Mouse (Mus musculus): Measurements from ENCODE around the gene Rhbdd3.
A peak's percentile ranks its signal among the peaks of the same experiment; 100 is the strongest.

Rhbdd3 gene

DNA sequence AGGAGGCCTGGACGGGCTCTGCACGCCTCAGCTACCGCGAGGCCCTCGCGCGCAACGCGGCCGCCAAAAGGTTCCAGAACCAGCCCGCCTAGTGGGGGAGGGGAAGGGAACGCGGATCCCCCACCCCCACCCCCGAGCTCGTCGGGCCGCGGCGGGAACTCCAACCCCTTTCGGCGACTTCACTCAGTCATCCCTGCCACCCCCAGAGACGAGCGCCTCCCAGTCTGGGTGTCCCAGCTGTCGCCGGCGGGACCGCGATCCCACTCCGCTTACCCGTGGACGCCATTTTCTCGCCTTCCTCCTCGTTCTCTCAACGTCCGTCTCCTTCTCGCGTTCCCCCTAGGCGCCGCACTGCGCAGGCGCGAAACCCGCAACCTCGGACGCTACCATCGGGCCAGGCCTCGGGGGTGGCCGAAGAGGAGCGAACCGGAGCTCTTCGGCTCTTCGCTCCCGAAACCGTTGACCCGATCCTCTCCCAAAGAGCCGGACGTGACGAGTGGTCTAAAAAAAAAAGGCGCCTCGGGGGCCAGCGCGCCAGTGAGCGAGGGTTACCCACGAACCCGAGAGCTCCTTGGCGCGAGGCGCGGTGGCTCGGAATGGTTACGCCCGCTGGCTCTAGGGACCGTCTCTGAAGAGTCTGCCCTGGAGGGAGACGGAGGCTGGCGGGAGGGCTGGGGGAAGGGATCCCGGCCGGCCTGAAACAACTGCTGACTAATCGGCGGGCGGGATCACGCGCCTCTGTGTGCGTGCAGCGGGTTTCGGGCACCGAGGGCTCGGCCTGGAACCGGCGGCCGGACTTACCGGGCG, at the start of gene Rhbdd3, which contains the start of gene Ewsr1:
Gene Rhbdd3 (plus strand): TSS at position 191 of the 807 bp plus-strand sequence.
Gene Ewsr1 (minus strand): TSS at position 531 of the 807 bp plus-strand sequence.
- DNase-seq, result peak; percentile 97

DNA sequence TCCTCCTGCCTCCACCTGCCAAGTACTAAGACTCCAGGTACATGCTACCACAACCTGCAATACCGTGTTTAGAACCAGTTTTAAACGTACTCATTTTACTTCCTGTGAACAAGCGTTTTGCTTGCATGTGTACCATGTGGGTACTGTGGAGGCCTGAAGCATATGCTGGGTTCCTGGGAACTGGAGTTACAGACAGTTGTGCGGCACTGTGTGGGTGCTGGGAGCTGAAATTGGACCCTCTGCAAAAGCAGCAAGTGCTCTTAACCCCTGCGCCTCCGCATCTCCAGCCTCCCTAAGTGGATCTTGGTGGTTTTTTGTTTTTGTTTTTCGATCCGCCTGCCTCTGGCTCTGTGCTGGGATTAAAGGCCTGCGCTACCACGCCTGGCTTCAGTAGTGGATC, 47.1 kb upstream of the Rhbdd3 start:
- DNase-seq, result no peak

- no peak for DNase-seq
Observed at GRCm38 (mm10) chr11:5052200-5052854, 46.4 kb upstream of the Rhbdd3 start.

- no peak for DNase-seq
Observed at GRCm38 (mm10) chr11:5054151-5054550, 44.6 kb upstream of the Rhbdd3 start.

- DNase-seq, result peak; percentile 53
Observed at GRCm38 (mm10) chr11:5054874-5055273, 43.9 kb upstream of the Rhbdd3 start.

- DNase-seq, result no peak
Observed at GRCm38 (mm10) chr11:5055945-5056938, 42.5 kb upstream of the Rhbdd3 start.

GRCm38 (mm10) chr11:5057064-5057463, 41.7 kb upstream of the Rhbdd3 start:
- no peak for DNase-seq

- peak; percentile 21 for DNase-seq
Observed at GRCm38 (mm10) chr11:5057541-5057855, 41.2 kb upstream of the Rhbdd3 start.

GRCm38 (mm10) chr11:5057856-5058641, 40.7 kb upstream of the Rhbdd3 start, which contains the start of gene Rasl10a:
Rasl10a (plus strand) TSS chr11:5058128.
- peak; percentile 48 for DNase-seq

GRCm38 (mm10) chr11:5058783-5059182, 39.9 kb upstream of the Rhbdd3 start:
- no peak for DNase-seq

DNA sequence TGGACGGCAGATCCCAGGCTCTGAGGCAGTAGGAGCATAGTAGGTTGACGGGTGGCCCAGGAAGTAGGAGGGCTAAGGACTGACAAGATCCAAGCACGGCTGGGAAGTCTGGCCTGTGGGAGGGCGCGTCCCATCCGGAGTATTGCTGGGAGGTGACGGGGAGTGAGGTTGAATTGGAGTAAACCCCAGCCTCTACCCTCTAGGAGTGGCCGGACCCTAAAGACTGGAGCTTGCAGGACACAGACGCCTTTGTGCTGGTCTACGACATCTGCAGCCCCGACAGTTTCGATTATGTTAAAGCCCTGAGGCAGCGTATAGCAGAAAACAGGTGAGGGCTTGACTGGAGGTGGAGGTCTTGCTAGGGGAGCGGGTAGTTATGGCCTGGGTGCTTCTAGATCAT, 39.5 kb upstream of the Rhbdd3 start:
- no peak for DNase-seq

DNA sequence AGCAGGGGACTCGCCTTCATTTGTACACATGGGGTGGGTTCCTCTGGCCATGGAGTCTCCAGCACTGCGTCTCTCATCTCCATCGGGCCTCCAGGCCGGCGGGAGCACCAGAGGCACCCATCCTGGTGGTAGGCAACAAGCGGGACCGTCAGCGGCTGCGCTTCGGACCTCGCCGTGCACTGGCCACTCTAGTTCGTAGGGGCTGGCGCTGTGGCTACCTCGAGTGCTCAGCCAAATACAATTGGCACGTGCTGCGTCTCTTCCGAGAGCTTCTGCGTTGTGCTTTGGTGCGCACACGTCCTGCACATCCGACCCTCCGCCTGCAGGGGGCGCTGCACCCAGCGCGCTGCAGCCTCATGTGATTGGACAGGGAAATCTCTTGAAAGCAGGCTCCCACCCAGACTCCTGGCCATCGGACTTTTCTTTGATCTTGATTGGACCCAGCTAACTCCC, 39.0 kb upstream of the Rhbdd3 start:
- peak; percentile 29 for DNase-seq

DNA sequence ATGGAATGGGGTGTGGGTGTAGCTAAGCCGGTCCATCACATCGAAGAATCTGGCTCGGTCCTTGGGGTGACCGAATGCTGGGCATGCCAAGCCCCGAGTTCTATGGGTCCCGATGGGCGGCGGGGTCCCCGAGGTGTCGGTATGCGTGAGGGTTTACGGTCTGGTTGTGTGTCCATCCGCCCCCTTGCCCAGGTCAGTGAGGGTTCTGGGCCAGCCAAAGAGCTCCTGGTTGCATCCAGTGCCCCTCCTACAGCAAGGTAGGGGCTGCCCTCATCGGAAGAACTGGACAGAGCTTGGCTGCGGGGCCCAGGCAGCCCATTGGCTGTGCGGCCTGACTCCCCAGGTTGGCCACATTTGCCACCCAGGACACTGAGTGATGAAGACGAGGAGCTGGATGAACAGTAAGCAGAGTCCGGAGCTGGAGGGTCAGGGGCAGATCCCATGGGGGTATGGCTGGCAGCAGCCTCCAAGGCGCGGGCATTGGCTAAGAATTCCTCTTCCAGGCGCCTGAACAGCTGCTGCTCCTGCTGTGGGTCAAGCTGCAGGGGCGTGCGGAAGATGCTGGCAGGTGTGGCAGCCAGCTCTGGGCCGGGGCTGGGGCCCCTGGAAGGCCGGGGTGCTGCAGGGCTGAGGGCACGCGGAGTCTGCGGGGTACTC, 37.8 kb upstream of the Rhbdd3 start:
- DNase-seq, result no peak

DNA sequence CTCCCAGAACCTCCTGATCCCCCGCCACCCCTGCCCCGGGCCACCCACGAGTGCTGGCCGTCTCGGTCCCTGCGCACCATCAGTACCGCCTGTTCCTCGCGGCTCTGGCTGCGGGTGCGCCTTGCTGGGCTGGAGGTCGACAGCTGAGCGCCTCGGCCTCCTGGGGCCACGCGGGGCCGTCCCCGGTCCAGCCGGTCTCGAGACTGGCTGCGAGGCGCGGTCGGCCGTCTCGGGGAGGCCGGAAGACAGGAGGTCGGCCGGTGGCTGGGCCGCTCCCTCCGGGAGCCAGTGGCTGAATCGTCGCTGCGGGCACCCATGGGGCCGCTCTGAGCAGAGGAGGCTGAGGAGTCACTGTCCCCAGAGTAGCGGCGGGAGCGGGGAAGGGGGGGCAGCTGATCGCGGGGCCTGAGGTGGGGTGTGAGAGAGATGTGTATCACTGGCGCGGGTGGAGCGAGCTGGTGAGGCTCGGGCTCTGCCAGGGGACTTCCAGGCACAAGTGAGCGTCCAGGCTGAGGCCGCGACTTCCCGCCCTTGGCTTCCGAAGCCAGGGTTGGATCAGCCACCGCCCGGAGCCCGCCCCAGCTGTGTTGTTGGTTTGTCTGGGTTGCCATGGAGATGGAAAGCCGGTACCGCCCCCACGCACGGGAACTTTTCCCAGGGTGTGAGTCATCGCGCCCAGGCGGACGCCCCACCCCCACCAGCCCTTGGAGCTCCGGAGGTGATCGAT, 37.1 kb upstream of the Rhbdd3 start:
- peak; percentile 94 for DNase-seq

GRCm38 (mm10) chr11:5062326-5062725, 36.4 kb upstream of the Rhbdd3 start:
- DNase-seq, result no peak

- no peak for DNase-seq
Observed at GRCm38 (mm10) chr11:5062860-5063505, 35.7 kb upstream of the Rhbdd3 start.

GRCm38 (mm10) chr11:5063561-5064281, 35.0 kb upstream of the Rhbdd3 start:
- DNase-seq, result no peak

- peak; percentile 27 for DNase-seq
Observed at GRCm38 (mm10) chr11:5064282-5065055, 34.3 kb upstream of the Rhbdd3 start.
